Mouse (Mus musculus) neural tube, embryonic 13.5 days (tissue): ENCODE measurements around the gene Brd3os. TPM values are rescaled to one million over a fixed set of nuclear protein-coding genes. Genes with fewer than 3 reads are reported as not detected.

Experiments
- ATAC-seq: fragments of 200-750 bp; cut with Nextera tagmentation; 2 replicates; pipeline ENCODE4 v1.8.0; 2017; ENCODE audit warnings: low read depth, mild to moderate bottlenecking, moderate TSS enrichment, moderate library complexity
- H3K27ac ChIP-seq: fragments of 300-500 bp; sonication (generic); replicated peaks from 2 replicates; pipeline ENCODE4 v1.5.1; 2015; ENCODE audit warnings: moderate library complexity, mild to moderate bottlenecking, inconsistent platforms
- H3K27me3 ChIP-seq: fragments of 300-500 bp; sonication (generic); 2 replicates; pipeline ENCODE4 v1.6.1; 2015; ENCODE audit warnings: mild to moderate bottlenecking, inconsistent platforms
- H3K36me3 ChIP-seq: fragments of 300-500 bp; sonication (generic); 2 replicates; pipeline ENCODE4 v1.6.1; 2015; ENCODE audit warnings: mild to moderate bottlenecking, inconsistent platforms
- H3K4me1 ChIP-seq: fragments of 300-500 bp; sonication (generic); replicated peaks from 2 replicates; pipeline ENCODE4 v1.6.1; 2015; ENCODE audit warnings: inconsistent platforms
- H3K4me2 ChIP-seq: fragments of 300-500 bp; sonication (generic); 2 replicates; pipeline ENCODE4 v1.6.1; 2015; ENCODE audit warnings: inconsistent platforms, mild to moderate bottlenecking, moderate library complexity
- H3K4me3 ChIP-seq: fragments of 300-500 bp; sonication (generic); 2 replicates; pipeline ENCODE4 v1.5.1; 2015; ENCODE audit warnings: mild to moderate bottlenecking, inconsistent platforms
- H3K9ac ChIP-seq: fragments of 300-500 bp; sonication (generic); 2 replicates; pipeline ENCODE4 v1.6.1; 2015; ENCODE audit warnings: moderate library complexity, mild to moderate bottlenecking, inconsistent platforms
- H3K9me3 ChIP-seq: fragments of 300-500 bp; sonication (generic); 2 replicates; pipeline ENCODE4 v1.6.1; 2016; ENCODE audit warnings: inconsistent platforms
- WGBS: fragments of 180-500 bp; shearing (Covaris S2); methylation state at CpG from one replicate; pipeline ENCODE4 v1.1.7; 2015; 5-methylcytosine and 5-hydroxymethylcytosine counted together
- polyA plus RNA-seq: library from polyadenylated mRNA; unstranded; fragments of >200 nt; fragmentation: Nextera tagmentation; extraction: Ambion mirVana; gene quantifications from 2 replicates; pipeline ENCODE4 v1.2.1, GENCODE M21; 2015

Gene Brd3os
- polyA plus RNA-seq, 1 experiment from 2014 or later = 30.5 TPM

DNA sequence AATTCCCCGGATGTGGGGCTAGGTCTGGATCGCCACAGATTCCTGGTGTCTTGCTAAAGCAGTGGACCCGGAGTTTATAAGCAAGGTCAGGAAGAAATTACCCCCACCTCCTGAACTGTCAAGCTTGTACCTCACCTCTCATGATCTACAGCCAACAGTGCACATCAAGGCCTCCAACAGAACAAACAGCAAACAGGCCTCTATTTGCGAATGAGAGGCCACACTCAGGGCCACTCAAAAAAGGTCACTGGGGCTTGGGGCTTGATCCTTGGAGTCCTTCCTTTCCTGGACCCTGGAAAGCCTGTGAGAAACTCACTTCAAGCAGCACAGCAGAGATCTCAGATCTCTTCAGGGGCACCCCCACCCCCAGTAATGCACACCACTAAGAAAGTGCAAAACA lies 31.8 kb downstream of the Brd3os start:
- Histone ChIP-seq H3K36me3 (0 out of 2 replicates have a peak, but pooled peaks cover 4% of the 10 kb centered on the region), H3K4me2 (peak overlapping the region; percentile 96), H3K27ac (no peak overlapping the region), H3K9ac (peak overlapping the region; percentile 98), H3K27me3 (no peaks in the 10 kb centered on the region), H3K9me3 (no peaks in the 10 kb centered on the region), H3K4me3 (peak overlapping the region; percentile 99), H3K4me1 (peaks cover 65% of the 10 kb centered on the region)
- 21% methylated on average over 4 of the region's 4 CpGs for WGBS
- no peak for ATAC-seq

DNA sequence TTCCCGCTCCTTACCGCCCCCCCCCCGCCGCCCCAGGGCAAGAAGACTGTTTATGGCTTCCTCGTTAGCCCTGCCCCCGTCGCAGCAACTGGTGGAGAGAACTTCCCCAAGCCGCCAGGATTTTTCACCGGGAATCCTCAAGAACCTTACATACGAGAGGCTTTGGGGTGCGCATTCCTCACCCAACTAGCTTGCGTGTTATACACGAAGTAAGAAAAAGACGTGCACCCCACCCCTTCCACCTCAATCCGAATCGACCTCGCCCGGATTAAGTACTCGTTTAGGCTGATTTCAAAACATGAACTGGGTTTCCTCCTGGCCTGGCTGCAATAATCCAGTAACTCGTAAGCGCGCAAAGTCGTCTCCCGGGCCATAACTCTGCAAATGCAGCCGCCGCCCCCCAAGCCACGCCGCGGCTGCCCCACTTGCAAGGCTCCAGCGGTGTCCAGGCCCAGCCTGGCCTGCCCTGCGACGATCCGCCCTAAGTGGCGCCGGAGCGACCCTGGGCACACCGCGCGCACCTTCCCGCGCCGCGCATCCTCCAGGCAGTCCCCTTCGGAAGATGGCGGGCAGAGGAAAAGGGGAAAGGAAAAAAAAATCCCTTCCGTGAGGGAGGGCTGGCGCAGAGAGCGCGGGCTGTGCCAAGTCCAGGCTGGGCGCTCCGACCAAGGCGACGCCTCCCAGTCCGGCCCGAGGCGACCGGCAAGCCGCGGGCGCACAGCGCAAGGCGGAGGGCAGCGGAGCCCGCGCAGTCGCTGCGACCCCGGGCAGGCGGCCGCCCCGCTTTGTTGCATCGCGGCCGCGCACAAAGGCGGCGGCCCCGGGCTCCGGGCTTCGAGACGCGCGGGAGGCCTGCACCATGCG lies 32.7 kb downstream of the Brd3os start:
- 0 out of 2 replicates have a peak, but pooled peaks cover 4% of the 10 kb centered on the region for H3K36me3 ChIP-seq
- H3K4me1 ChIP-seq = peaks cover 55% of the 10 kb centered on the region
- WGBS = under 1% methylated on average over 84 of the region's 84 CpGs
- peak overlapping the region; percentile 99 for H3K4me3 ChIP-seq
- no peaks in the 10 kb centered on the region for H3K27me3 ChIP-seq
- H3K9me3 ChIP-seq = no peaks in the 10 kb centered on the region
- ATAC-seq = peak; percentile 54
- peak overlapping the region; percentile 96 for H3K27ac ChIP-seq
- peak overlapping the region; percentile 96 for H3K4me2 ChIP-seq
- H3K9ac ChIP-seq = peak overlapping the region; percentile 98

- peak; percentile 100 for ATAC-seq
- Histone ChIP-seq H3K27ac (peak overlapping the region; percentile 96), H3K9me3 (no peaks in the 10 kb centered on the region), H3K9ac (peak overlapping the region; percentile 98), H3K36me3 (0 out of 2 replicates have a peak, but pooled peaks cover 4% of the 10 kb centered on the region), H3K4me1 (peaks cover 47% of the 10 kb centered on the region), H3K4me2 (peak overlapping the region; percentile 96), H3K27me3 (no peaks in the 10 kb centered on the region), H3K4me3 (peak overlapping the region; percentile 99)
- WGBS = under 1% methylated on average over 44 of the region's 96 CpGs
Observed at GRCm38 (mm10) chr2:27475495-27476302, 33.6 kb downstream of the Brd3os start.

DNA sequence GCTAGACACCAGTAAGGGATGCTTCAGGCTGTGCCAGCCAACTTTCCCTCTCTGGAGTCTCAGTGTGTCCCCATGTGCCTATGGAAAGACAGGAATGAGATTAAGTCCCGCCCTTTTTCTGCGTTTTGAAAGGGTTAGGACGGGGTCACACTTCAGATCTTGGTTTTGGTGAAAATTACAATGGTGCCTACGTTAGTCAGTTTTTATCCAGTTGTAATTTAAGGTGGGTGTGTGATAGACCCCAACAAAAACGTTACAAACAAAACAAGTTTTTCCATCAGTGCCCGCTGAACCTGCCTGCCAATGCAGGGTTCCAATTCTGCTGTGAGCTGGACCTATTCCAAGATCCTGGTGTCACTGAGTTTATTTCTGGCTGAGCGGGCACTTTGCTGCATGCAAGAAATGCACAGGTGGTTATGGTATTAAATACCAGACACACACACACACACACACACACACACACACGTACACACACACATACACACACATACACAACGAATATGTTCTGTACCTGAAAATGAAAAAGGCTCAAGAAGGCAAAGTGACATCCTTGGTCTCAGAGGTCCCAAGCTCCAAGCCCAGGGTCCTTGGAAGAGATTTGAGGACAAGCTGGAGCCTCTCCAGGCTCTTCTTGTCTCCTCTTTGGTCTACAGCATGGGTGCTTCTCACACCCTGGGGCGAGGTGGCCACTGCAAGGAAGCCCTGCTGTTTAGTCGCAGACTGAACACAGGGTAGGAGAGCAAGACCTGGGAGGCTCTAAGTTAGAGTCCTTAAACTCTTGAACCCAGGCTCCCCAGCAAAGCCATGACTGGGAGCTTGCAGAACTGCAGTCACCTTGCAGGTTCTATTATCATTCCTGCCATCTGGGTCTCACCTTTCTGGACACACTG lies 34.4 kb downstream of the Brd3os start:
- H3K9me3 ChIP-seq = no peaks in the 10 kb centered on the region
- 30% methylated on average over 11 of the region's 11 CpGs for WGBS
- H3K36me3 ChIP-seq = 0 out of 2 replicates have a peak, but pooled peaks cover 4% of the 10 kb centered on the region
- H3K27me3 ChIP-seq = no peaks in the 10 kb centered on the region
- peak overlapping the region; percentile 99 for H3K4me3 ChIP-seq
- H3K9ac ChIP-seq = peak overlapping the region; percentile 98
- H3K4me1 ChIP-seq = peaks cover 38% of the 10 kb centered on the region
- H3K27ac ChIP-seq = peak overlapping the region; percentile 96
- no peak for ATAC-seq
- H3K4me2 ChIP-seq = peak overlapping the region; percentile 96

GRCm38 (mm10) chr2:27479821-27480220 lies 37.7 kb downstream of the Brd3os start:
- no peaks in the 10 kb centered on the region for H3K9me3 ChIP-seq
- no peak overlapping the region for H3K4me3 ChIP-seq
- no peak overlapping the region for H3K9ac ChIP-seq
- peaks cover 8% of the 10 kb centered on the region; the same call in 1 of the 2 replicates for H3K4me1 ChIP-seq
- no peak for ATAC-seq
- no peaks in the 10 kb centered on the region for H3K27me3 ChIP-seq
- no peak overlapping the region for H3K4me2 ChIP-seq
- H3K36me3 ChIP-seq = no peaks in the 10 kb centered on the region
- WGBS = 70% methylated on average over 4 of the region's 4 CpGs
- no peak overlapping the region for H3K27ac ChIP-seq

GRCm38 (mm10) chr2:27480367-27480766 lies 38.2 kb downstream of the Brd3os start:
- 77% methylated on average over 4 of the region's 4 CpGs for WGBS
- Histone ChIP-seq H3K4me2 (no peak overlapping the region), H3K9me3 (no peaks in the 10 kb centered on the region), H3K27ac (no peak overlapping the region), H3K27me3 (no peaks in the 10 kb centered on the region), H3K36me3 (no peaks in the 10 kb centered on the region), H3K4me1 (peaks cover 8% of the 10 kb centered on the region; the same call in 1 of the 2 replicates), H3K4me3 (no peak overlapping the region), H3K9ac (no peak overlapping the region)
- ATAC-seq = no peak

GRCm38 (mm10) chr2:27482265-27482861 lies 40.2 kb downstream of the Brd3os start:
- Histone ChIP-seq H3K27me3 (no peaks in the 10 kb centered on the region), H3K4me3 (no peak overlapping the region), H3K9ac (no peak overlapping the region), H3K4me1 (no peaks in the 10 kb centered on the region), H3K4me2 (no peak overlapping the region), H3K9me3 (no peaks in the 10 kb centered on the region), H3K36me3 (no peaks in the 10 kb centered on the region), H3K27ac (no peak overlapping the region)
- no peak for ATAC-seq
- 75% methylated on average over 7 of the region's 7 CpGs for WGBS

GRCm38 (mm10) chr2:27486725-27487124 lies 44.6 kb downstream of the Brd3os start:
- no peaks in the 10 kb centered on the region for H3K27me3 ChIP-seq
- ATAC-seq = no peak
- H3K4me2 ChIP-seq = no peak overlapping the region
- 80% methylated on average over 4 of the region's 4 CpGs for WGBS
- H3K4me3 ChIP-seq = no peak overlapping the region
- H3K9me3 ChIP-seq = no peaks in the 10 kb centered on the region
- H3K9ac ChIP-seq = no peak overlapping the region
- no peaks in the 10 kb centered on the region for H3K36me3 ChIP-seq
- no peak overlapping the region for H3K27ac ChIP-seq
- no peaks in the 10 kb centered on the region for H3K4me1 ChIP-seq

- no peaks in the 10 kb centered on the region for H3K36me3 ChIP-seq
- no peaks in the 10 kb centered on the region for H3K9me3 ChIP-seq
- no peaks in the 10 kb centered on the region for H3K27me3 ChIP-seq
- H3K27ac ChIP-seq = no peak overlapping the region
- no peak overlapping the region for H3K4me3 ChIP-seq
- H3K4me2 ChIP-seq = no peak overlapping the region
- no peak overlapping the region for H3K9ac ChIP-seq
- no peaks in the 10 kb centered on the region for H3K4me1 ChIP-seq
- 87% methylated on average over 3 of the region's 4 CpGs for WGBS
- no peak for ATAC-seq
Observed at GRCm38 (mm10) chr2:27487336-27488049, 45.4 kb downstream of the Brd3os start.

- Histone ChIP-seq H3K9me3 (no peaks in the 10 kb centered on the region), H3K27me3 (no peaks in the 10 kb centered on the region), H3K4me1 (no peaks in the 10 kb centered on the region), H3K4me2 (no peak overlapping the region), H3K36me3 (no peaks in the 10 kb centered on the region), H3K27ac (no peak overlapping the region), H3K9ac (no peak overlapping the region), H3K4me3 (no peak overlapping the region)
- WGBS = 97% methylated on average over 1 of the region's 1 CpGs
- no peak for ATAC-seq
Observed at GRCm38 (mm10) chr2:27488362-27488761, 46.2 kb downstream of the Brd3os start.

- no peak overlapping the region for H3K27ac ChIP-seq
- ATAC-seq = no peak
- H3K4me2 ChIP-seq = no peak overlapping the region
- 87% methylated on average over 2 of the region's 2 CpGs for WGBS
- no peak overlapping the region for H3K4me3 ChIP-seq
- H3K4me1 ChIP-seq = no peaks in the 10 kb centered on the region
- H3K9ac ChIP-seq = no peak overlapping the region
- no peaks in the 10 kb centered on the region for H3K27me3 ChIP-seq
- no peaks in the 10 kb centered on the region for H3K9me3 ChIP-seq
- no peaks in the 10 kb centered on the region for H3K36me3 ChIP-seq
Observed at GRCm38 (mm10) chr2:27490939-27491338, 48.8 kb downstream of the Brd3os start.
